Comparison of ENCODE assay signal across 8 mouse cellular contexts in genomic region chr8:79498611-79499010, GRCm38 (mm10).
DNase-seq lines count a peak whose midpoint lies in the region.

No protein-coding gene starts in this region.

- intact Hi-C loops in heart, postnatal 25 days (cut with DNase I), result no loop called here
- intact Hi-C loops in heart, postnatal 10 days (cut with DNase I), result no loop called here

- DNase-seq in heart, adult 18-20 months, result peak; percentile 9 to 25
- no peak for DNase-seq in heart, postnatal 25 days (ENCODE audit: low spot score)
- DNase-seq in NIH3T3 (ENCODE audit: low read depth), result peak; percentile 78
- DNase-seq in heart, postnatal 10 days, result peak; percentile 31 to 32
- peak; percentile 38 for DNase-seq in lung, postnatal 10 days
- DNase-seq in cerebellum, adult 18-20 months, result no peak
- no peak for DNase-seq in spleen, adult 12 weeks (ENCODE audit: low spot score)
- no peak for DNase-seq in right cerebral cortex, postnatal 25 days

Comparison
In these comparisons a context has a peak if more than half of its experiments do, and no peak if none do; other contexts are left out.
1. DNase-seq: peak in heart, adult 18-20 months (2 of 2), NIH3T3 (single experiment), heart, postnatal 10 days (2 of 2) and lung, postnatal 10 days (single experiment); none in heart, postnatal 25 days (single experiment), cerebellum, adult 18-20 months (0 of 2), spleen, adult 12 weeks (single experiment) and right cerebral cortex, postnatal 25 days (single experiment).